Mouse (Mus musculus) hindbrain, embryonic 14.5 days (tissue): ENCODE data around the gene Gm9. TPM values are rescaled to one million over a fixed set of nuclear protein-coding genes. Genes with fewer than 3 reads are reported as not detected.

Source experiments
- ATAC-seq: fragments of 200-750 bp; cut with Nextera tagmentation; 2 replicates; pipeline ENCODE4 v1.8.0; 2017; ENCODE audit warnings: moderate number of reproducible peaks, mild to moderate bottlenecking, moderate TSS enrichment, moderate library complexity; ENCODE audit not compliant: low FRiP score
- DNase-seq: peaks from one replicate; pipeline ENCODE4 v3.0.0-alpha.2; 2015; ENCODE audit warnings: low spot score
- H3K27ac ChIP-seq: fragments of 300-500 bp; sonication (generic); 2 replicates; pipeline ENCODE4 v1.5.1; 2014; ENCODE audit warnings: mild to moderate bottlenecking, moderate library complexity
- H3K27me3 ChIP-seq: fragments of 300-500 bp; sonication (generic); 2 replicates; pipeline ENCODE4 v1.6.1; 2014; ENCODE audit warnings: mild to moderate bottlenecking, low read length, mixed read lengths; ENCODE audit not compliant: control insufficient read depth, insufficient read depth
- H3K36me3 ChIP-seq: fragments of 300-500 bp; sonication (generic); replicated peaks from 2 replicates; pipeline ENCODE4 v1.6.1; 2014; ENCODE audit not compliant: control insufficient read depth, insufficient read depth
- H3K4me1 ChIP-seq: fragments of 300-500 bp; sonication (generic); replicated peaks from 2 replicates; pipeline ENCODE4 v1.6.1; 2014; ENCODE audit warnings: antibody characterized with exemption, low read length, mixed read lengths; ENCODE audit not compliant: control insufficient read depth, insufficient read depth
- H3K4me2 ChIP-seq: fragments of 300-500 bp; sonication (generic); replicated peaks from 2 replicates; pipeline ENCODE4 v1.6.1; 2014; ENCODE audit warnings: mild to moderate bottlenecking, moderate library complexity
- H3K4me3 ChIP-seq: fragments of 300-500 bp; sonication (generic); replicated peaks from 2 replicates; pipeline ENCODE4 v1.5.1; 2014; ENCODE audit warnings: mild to moderate bottlenecking, low read length
- H3K9ac ChIP-seq: fragments of 300-500 bp; sonication (generic); 2 replicates; pipeline ENCODE4 v1.6.1; 2014
- H3K9me3 ChIP-seq: fragments of 300-500 bp; sonication (generic); 2 replicates; pipeline ENCODE4 v1.6.1; 2016; ENCODE audit warnings: low read length; ENCODE audit not compliant: control insufficient read depth
- WGBS: fragments of 180-500 bp; shearing (Covaris S2); extraction: QIAGEN DNeasy Blood & Tissue Kit; methylation state at CpG from one replicate; pipeline ENCODE4 v1.1.7; 2014; 5-methylcytosine and 5-hydroxymethylcytosine counted together
- polyA plus RNA-seq: library from polyadenylated mRNA; unstranded; fragments of >200 nt; fragmentation: Nextera tagmentation; extraction: Ambion mirVana; gene quantifications from 2 replicates; pipeline ENCODE4 v1.2.1, GENCODE M21; 2014

The Gm9 gene
- polyA plus RNA-seq, 1 experiment from 2014 or later = not detected

GRCm38 (mm10) chrX:37168742-37169141, 42.1 kb downstream of the Gm9 start, which contains the start of gene Akap14:
Akap14 (minus strand) TSS chrX:37168842.
- no peak for ATAC-seq

GRCm38 (mm10) chrX:37167085-37167484, 43.8 kb downstream of the Gm9 start:
- no peaks in the 10 kb centered on the region for H3K36me3 ChIP-seq
- H3K9me3 ChIP-seq = no peaks in the 10 kb centered on the region
- ATAC-seq = no peak
- WGBS = 34% methylated on average over 3 of the region's 3 CpGs
- H3K4me1 ChIP-seq = no peaks in the 10 kb centered on the region
- H3K9ac ChIP-seq = no peak overlapping the region
- H3K27ac ChIP-seq = no peak overlapping the region
- H3K4me3 ChIP-seq = no peak overlapping the region
- no peak overlapping the region for H3K4me2 ChIP-seq
- no peaks in the 10 kb centered on the region for H3K27me3 ChIP-seq
- peak; percentile 40 for DNase-seq

More at GRCm38 (mm10) chrX:37168742-37169141, 42.1 kb downstream of the Gm9 start, which contains the start of gene Akap14:
- Histone ChIP-seq H3K27me3 (no peaks in the 10 kb centered on the region), H3K9ac (no peak within 1 kb of the TSS), H3K4me3 (no peak within 1 kb of the TSS), H3K9me3 (no peaks in the 10 kb centered on the region), H3K4me2 (no peak within 1 kb of the TSS), H3K36me3 (no peaks in the 10 kb centered on the region), H3K27ac (no peak within 1 kb of the TSS), H3K4me1 (no peaks in the 10 kb centered on the region)
- WGBS = 20% methylated on average over 5 of the region's 5 CpGs
- DNase-seq = no peak

GRCm38 (mm10) chrX:37163115-37163514, 47.7 kb downstream of the Gm9 start:
- ATAC-seq = no peak

DNA sequence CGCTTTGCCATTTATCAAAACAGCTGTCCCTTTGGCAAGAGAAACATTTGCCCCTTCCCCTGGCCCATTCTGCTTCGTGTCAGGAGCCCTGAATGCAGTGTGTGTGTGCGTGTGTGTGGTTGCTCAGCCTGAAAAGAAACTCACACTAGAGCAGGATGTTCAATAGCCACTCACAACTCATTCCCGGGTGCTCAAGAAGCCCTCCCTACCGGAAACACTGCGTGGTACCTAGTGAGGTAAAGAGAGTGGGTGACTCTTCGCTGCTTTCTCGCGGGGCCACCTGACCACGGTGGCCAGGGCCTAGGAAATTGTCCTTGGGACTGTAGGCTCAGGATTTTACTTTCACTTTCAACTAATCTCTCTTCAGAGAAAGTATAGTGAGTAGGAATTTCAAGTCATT, 49.7 kb downstream of the Gm9 start:
- Histone ChIP-seq H3K4me3 (no peak overlapping the region), H3K4me2 (no peak overlapping the region), H3K27ac (no peak overlapping the region), H3K9me3 (no peaks in the 10 kb centered on the region), H3K27me3 (no peaks in the 10 kb centered on the region), H3K36me3 (no peaks in the 10 kb centered on the region), H3K4me1 (no peaks in the 10 kb centered on the region), H3K9ac (no peak overlapping the region)
- 71% methylated on average over 10 of the region's 10 CpGs for WGBS
- ATAC-seq = no peak
- DNase-seq = no peak

More at GRCm38 (mm10) chrX:37163115-37163514, 47.7 kb downstream of the Gm9 start:
- DNase-seq = no peak
- H3K4me1 ChIP-seq = no peaks in the 10 kb centered on the region
- H3K36me3 ChIP-seq = no peaks in the 10 kb centered on the region
- H3K27ac ChIP-seq = no peak overlapping the region
- H3K27me3 ChIP-seq = no peaks in the 10 kb centered on the region
- no peaks in the 10 kb centered on the region for H3K9me3 ChIP-seq
- H3K9ac ChIP-seq = no peak overlapping the region
- 81% methylated on average over 18 of the region's 18 CpGs for WGBS
- no peak overlapping the region for H3K4me2 ChIP-seq
- H3K4me3 ChIP-seq = no peak overlapping the region

Other genes starting within 250 kb of the Gm9 start
- 70.7 and 76.1 TPM in 2 replicates for gene Sept6, start 219.2 kb downstream of the Gm9 start, polyA plus RNA-seq
- not detected in 2 replicates for gene Sowahd, start 162.2 kb downstream of the Gm9 start, polyA plus RNA-seq
- 293 and 367 TPM in 2 replicates for gene Rpl39, start 125.6 kb downstream of the Gm9 start, polyA plus RNA-seq
- gene Upf3b, start 100.7 kb downstream of the Gm9 start, polyA plus RNA-seq = 20.6 and 23.4 TPM in 2 replicates
- gene Nkap, start 84.2 kb downstream of the Gm9 start, polyA plus RNA-seq = 23.5 and 23.8 TPM in 2 replicates
- 0.14 and 0.35 TPM in 2 replicates for gene Akap14, start 42.2 kb downstream of the Gm9 start, polyA plus RNA-seq
- 720 and 850 TPM in 2 replicates for gene Ndufa1, start 19.9 kb downstream of the Gm9 start, polyA plus RNA-seq
- 23.3 and 28.3 TPM in 2 replicates for gene Rnf113a1, start 19.8 kb downstream of the Gm9 start, polyA plus RNA-seq
- gene Rhox1, start 11.2 kb upstream of the Gm9 start, polyA plus RNA-seq = not detected in 2 replicates
- gene Rhox2a, start 33.9 kb upstream of the Gm9 start, polyA plus RNA-seq = not detected in 2 replicates
- gene Rhox3a, start 38.9 kb upstream of the Gm9 start, polyA plus RNA-seq = not detected in 2 replicates
- not detected in 2 replicates for gene Rhox4a, start 54.3 kb upstream of the Gm9 start, polyA plus RNA-seq
- not detected in 2 replicates for gene Rhox3a2, start 169.0 kb upstream of the Gm9 start, polyA plus RNA-seq
- gene Rhox4a2, start 179.8 kb upstream of the Gm9 start, polyA plus RNA-seq = not detected in 2 replicates
- not detected in 2 replicates for gene Rhox2b, start 201.0 kb upstream of the Gm9 start, polyA plus RNA-seq
- gene Rhox4b, start 221.5 kb upstream of the Gm9 start, polyA plus RNA-seq = not detected in 2 replicates
- not detected in 2 replicates for gene Rhox2c, start 242.6 kb upstream of the Gm9 start, polyA plus RNA-seq
- gene Rhox3c, start 247.5 kb upstream of the Gm9 start, polyA plus RNA-seq = not detected in 2 replicates